Mouse (Mus musculus) testis, postnatal 14 days (tissue): ENCODE results near the gene Pla1a.
"Not testable (repeated sequence)": the region's sequence is repeated elsewhere in the genome, so short reads cannot be mapped to it uniquely, and the experiment has no call there.

Experiments used
- DNase-seq: peaks from one replicate; pipeline ENCODE4 v3.0.0; 2021; ENCODE audit warnings: low spot score

Gene Pla1a

GRCm38 (mm10) chr16:38432498-38433425, at the start of gene Pla1a:
TSS of gene Pla1a (minus strand) at chr16:38433145.
- DNase-seq, result no peak

- DNase-seq, result no peak
Observed at GRCm38 (mm10) chr16:38481327-38481726, 48.4 kb upstream of the Pla1a start.

GRCm38 (mm10) chr16:38478296-38478695, 45.4 kb upstream of the Pla1a start:
- DNase-seq, result no peak

- DNase-seq, result not testable (repeated sequence)
Observed at GRCm38 (mm10) chr16:38477241-38477608, 44.3 kb upstream of the Pla1a start.

- peak; percentile 23 for DNase-seq
Observed at GRCm38 (mm10) chr16:38476312-38477240, 43.6 kb upstream of the Pla1a start.

GRCm38 (mm10) chr16:38475681-38476311, 42.9 kb upstream of the Pla1a start:
- DNase-seq, result no peak

- no peak for DNase-seq
Observed at GRCm38 (mm10) chr16:38474677-38475286, 41.8 kb upstream of the Pla1a start.

- no peak for DNase-seq
Observed at GRCm38 (mm10) chr16:38473661-38474060, 40.7 kb upstream of the Pla1a start.

- DNase-seq, result no peak
Observed at GRCm38 (mm10) chr16:38472507-38472873, 39.5 kb upstream of the Pla1a start.

GRCm38 (mm10) chr16:38471697-38472506, 39.0 kb upstream of the Pla1a start:
- DNase-seq, result no peak

GRCm38 (mm10) chr16:38469437-38469836, 36.5 kb upstream of the Pla1a start:
- no peak for DNase-seq

GRCm38 (mm10) chr16:38468706-38469018, 35.7 kb upstream of the Pla1a start:
- DNase-seq, result no peak

GRCm38 (mm10) chr16:38467917-38468705, 35.2 kb upstream of the Pla1a start:
- no peak for DNase-seq

GRCm38 (mm10) chr16:38467091-38467916, 34.4 kb upstream of the Pla1a start:
- DNase-seq, result no peak

GRCm38 (mm10) chr16:38466089-38466488, 33.1 kb upstream of the Pla1a start:
- DNase-seq, result no peak

GRCm38 (mm10) chr16:38463305-38463704, 30.4 kb upstream of the Pla1a start:
- DNase-seq, result no peak

- no peak for DNase-seq
Observed at GRCm38 (mm10) chr16:38462161-38462560, 29.2 kb upstream of the Pla1a start.

- DNase-seq, result no peak
Observed at GRCm38 (mm10) chr16:38461749-38462148, 28.8 kb upstream of the Pla1a start.

- no peak for DNase-seq
Observed at GRCm38 (mm10) chr16:38459990-38460389, 27.0 kb upstream of the Pla1a start.
